Mouse (Mus musculus): Measurements from ENCODE around the gene Atxn2. TPM values are rescaled to one million over a fixed set of nuclear protein-coding genes. Genes with fewer than 3 reads are reported as not detected.
"Not testable (repeated sequence)": the region's sequence is repeated elsewhere in the genome, so short reads cannot be mapped to it uniquely, and the experiment has no call there.

Gene Atxn2
- polyA plus RNA-seq (2012; rRNA removed): 153 TPM in 2 replicates

- DNase-seq (ENCODE audit: extremely low spot score in 1 of 2, low spot score in 1 of 2): peak; percentile 38 to 81
These were observed at the start of gene Atxn2 for GRCm38 (mm10) chr5:121711174-121711927. TSS of gene Atxn2 (plus strand) at chr5:121711337.

DNA sequence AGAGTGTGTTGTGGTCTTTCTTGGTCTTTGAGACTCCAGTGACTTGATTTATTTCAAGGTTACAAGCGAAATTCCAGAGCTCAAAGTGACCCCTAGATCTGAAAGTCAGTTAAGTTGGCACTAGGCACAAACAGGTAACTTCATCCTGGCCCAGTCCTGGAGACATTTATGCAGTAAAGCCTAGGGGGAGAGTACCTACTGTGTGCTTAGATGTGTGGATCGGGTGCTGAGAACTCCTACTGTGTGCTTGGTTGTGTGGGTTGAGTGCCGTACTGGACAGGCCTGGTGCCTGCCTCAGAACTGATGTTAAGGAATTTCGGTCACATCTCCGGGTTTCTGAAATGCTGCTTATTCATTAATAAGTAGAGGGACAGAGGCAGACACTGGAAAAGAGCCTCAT is 49.6 kb upstream of the Atxn2 start:
- no peak for DNase-seq (ENCODE audit: extremely low spot score in 1 of 2, low spot score in 1 of 2)

- no peak for DNase-seq (ENCODE audit: extremely low spot score in 1 of 2, low spot score in 1 of 2)
These were observed 47.7 kb upstream of the Atxn2 start for GRCm38 (mm10) chr5:121663456-121663855.

GRCm38 (mm10) chr5:121664078-121664477 is 47.1 kb upstream of the Atxn2 start:
- no peak for DNase-seq (ENCODE audit: extremely low spot score in 1 of 2, low spot score in 1 of 2)

DNA sequence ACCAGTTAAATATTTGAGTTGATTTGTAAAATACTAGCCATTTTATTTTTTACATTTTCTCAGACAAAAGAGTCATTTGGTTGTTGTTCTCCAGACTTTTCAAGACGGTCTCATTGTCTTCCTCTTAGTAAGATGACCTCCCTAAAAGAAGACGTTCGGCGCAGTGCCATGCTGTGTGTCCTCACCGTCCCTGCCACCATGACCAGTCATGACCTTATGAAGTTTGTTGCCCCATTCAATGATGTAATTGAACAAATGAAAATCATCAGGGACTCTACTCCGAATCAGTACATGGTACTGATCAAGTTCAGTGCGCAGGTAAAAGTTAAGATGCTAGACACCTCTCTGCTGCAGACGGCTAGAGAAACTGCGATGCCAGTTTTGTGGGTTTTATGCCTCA is 46.2 kb upstream of the Atxn2 start:
- no peak for DNase-seq (ENCODE audit: extremely low spot score in 1 of 2, low spot score in 1 of 2)

DNA sequence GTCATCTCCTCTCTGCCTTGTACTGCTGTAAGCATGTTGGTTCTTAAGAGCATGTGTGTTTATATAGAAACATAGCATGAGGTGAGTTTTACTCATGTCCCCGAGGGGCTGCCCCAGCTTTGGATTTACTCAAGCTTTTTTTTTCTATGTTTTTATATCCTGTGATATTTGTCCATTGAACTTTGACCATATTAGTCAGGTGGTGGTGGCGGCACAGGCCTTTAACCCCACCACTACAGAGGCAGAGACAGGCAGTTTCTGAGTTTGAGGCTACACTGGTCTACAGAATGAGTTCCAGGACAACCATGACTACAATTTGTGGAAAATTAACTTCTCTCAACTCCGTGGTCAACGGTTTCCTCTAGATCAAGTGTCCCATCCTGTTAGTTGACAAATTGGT is 44.1 kb upstream of the Atxn2 start:
- DNase-seq (ENCODE audit: extremely low spot score in 1 of 2, low spot score in 1 of 2): no peak

GRCm38 (mm10) chr5:121668411-121668810 is 42.7 kb upstream of the Atxn2 start:
- DNase-seq (ENCODE audit: extremely low spot score in 1 of 2, low spot score in 1 of 2): no peak

- no peak for DNase-seq (ENCODE audit: extremely low spot score in 1 of 2, low spot score in 1 of 2)
These were observed 40.7 kb upstream of the Atxn2 start for GRCm38 (mm10) chr5:121670412-121670811.

DNA sequence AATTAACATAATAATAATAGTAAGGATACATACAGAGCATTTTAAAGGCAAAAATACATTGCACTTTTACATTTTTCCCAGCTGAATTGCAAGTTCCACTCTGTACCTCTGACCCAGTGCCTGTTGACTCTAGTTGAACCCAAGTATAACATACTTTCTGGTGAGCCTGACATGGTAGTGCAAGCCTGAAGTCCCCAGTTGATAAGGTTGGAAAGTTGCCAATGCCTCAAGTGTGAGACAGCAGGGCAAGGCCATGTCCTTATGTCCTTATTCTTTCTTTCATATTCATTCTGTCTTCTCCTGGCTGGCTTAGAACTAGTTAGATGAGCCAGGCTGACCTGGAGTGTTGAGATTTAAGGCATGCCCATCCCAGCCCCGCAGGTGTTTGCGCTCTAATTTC is 28.9 kb upstream of the Atxn2 start:
- no peak for DNase-seq (ENCODE audit: extremely low spot score in 1 of 2, low spot score in 1 of 2)

DNA sequence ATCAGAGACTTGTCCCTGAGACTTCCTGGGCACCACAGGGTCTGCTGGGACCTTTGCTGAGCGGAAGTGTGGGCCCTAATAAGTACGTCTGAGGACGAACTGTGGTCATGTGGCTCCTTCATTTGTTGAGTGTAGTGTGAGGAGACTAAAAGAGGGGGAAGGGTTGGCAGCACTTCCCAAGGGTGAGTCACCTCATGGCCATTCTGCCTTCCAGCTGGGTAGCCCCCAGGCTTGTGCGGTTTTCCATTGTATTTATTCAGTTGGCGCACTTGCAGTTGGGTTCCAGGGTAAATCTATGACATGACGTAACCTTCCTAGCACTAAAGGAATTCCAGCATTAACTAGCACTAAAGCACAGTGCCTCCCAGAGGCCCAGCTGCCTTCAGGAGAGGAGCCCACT is 25.6 kb upstream of the Atxn2 start:
- DNase-seq (ENCODE audit: extremely low spot score in 1 of 2, low spot score in 1 of 2): no peak

GRCm38 (mm10) chr5:121686113-121686898 is 24.8 kb upstream of the Atxn2 start:
- DNase-seq (ENCODE audit: extremely low spot score in 1 of 2, low spot score in 1 of 2): no peak

DNA sequence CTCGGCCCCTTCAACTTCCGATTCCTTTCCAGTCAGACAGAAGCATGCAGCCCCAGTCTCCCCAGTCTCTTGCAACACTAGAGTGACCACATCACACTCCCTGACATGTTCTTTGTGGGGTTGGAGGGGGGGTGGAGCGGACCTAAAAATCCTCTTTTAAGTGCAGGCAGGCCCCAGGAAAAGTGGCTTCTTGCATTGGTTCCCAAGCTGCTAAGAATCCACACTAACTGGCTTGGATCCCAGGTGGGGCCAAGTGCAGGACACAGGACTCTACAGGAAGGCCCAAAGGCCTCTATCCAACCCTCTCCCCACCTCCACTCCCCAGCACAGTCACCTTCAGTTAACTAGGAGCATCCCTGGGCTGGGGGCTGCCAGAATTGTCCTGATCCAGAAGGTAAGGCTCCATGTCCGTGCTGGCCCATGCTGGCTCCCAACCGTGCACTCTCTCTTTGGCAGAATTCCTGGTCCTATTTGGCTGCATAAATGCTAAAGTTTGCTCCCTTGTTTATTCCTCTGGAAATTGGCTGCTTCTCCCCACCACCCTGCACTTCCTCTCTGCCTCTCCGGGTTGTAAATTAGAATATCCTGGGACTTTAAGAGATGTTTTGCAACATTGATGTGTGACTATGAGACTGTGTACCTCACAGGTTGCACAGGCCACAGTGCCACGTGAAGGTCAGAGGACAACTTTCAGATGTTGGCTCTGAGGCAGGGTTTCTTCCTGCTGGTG is 20.5 kb upstream of the Atxn2 start:
- no peak for DNase-seq (ENCODE audit: extremely low spot score in 1 of 2, low spot score in 1 of 2)

GRCm38 (mm10) chr5:121691436-121691835 is 19.7 kb upstream of the Atxn2 start:
- not testable (repeated sequence) for DNase-seq (ENCODE audit: extremely low spot score in 1 of 2, low spot score in 1 of 2)

- DNase-seq (ENCODE audit: extremely low spot score in 1 of 2, low spot score in 1 of 2): no peak
These were observed 18.2 kb upstream of the Atxn2 start for GRCm38 (mm10) chr5:121692897-121693296.

DNA sequence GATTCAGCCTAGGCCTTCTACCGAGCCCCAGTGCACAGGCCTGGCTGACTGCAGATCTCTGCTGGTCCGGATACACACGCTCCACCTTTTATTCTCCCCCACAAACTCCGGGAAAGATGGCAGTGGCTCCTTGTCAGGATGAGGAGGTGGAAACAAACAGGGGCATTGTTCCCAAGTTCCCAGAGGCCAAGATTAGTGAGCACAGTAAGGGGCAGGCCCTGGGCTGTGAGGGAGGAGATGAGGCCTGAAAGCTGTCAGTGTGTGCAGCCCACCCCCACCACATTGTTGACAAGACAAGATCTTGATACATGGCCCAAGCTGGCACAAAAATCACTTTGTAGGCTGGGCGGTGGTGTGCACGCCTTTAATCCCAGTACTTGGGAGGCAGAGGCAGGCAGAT is 14.4 kb upstream of the Atxn2 start:
- DNase-seq (ENCODE audit: extremely low spot score in 1 of 2, low spot score in 1 of 2): no peak

DNA sequence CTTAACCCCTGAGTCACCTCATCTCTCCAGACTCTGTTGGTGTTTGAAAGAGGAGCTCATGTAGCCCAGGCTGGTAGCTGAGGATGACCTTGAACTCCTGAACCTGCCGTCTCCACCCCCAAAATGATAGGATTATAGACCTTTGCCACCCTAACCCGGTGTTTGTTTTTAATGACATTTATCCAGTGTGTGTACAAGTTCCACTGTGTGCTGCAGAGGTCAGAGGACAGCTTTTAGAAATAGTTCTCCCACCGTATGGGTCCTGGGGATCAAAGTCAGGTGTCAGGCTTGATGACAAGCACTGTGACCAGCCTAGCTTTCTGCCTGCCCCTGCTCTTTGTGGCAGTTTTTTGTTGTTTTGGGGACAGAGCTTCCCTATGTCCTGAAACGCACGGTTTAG is 11.2 kb upstream of the Atxn2 start:
- DNase-seq (ENCODE audit: extremely low spot score in 1 of 2, low spot score in 1 of 2): no peak

DNA sequence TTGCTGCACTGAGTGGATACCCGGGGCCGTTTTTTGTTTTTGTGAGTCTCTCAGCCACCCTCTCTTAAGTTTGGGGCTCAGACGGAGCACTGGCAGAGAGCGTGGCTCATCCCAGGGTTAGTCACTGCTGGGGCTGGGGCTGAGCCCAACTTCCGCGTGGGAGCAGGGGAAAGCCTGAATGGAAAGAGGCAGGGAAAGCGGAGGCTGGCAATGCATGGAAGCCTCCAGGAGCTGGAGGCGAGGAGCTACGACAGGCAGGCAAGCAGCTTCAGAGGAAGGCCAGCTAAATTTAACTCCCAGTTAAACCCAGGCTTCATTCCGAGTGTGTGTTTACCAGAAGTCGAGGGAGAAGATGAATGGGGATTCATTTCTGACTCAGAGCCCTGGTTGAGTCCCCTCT is 10.6 kb upstream of the Atxn2 start:
- DNase-seq (ENCODE audit: extremely low spot score in 1 of 2, low spot score in 1 of 2): peak; percentile 66 to 90

DNA sequence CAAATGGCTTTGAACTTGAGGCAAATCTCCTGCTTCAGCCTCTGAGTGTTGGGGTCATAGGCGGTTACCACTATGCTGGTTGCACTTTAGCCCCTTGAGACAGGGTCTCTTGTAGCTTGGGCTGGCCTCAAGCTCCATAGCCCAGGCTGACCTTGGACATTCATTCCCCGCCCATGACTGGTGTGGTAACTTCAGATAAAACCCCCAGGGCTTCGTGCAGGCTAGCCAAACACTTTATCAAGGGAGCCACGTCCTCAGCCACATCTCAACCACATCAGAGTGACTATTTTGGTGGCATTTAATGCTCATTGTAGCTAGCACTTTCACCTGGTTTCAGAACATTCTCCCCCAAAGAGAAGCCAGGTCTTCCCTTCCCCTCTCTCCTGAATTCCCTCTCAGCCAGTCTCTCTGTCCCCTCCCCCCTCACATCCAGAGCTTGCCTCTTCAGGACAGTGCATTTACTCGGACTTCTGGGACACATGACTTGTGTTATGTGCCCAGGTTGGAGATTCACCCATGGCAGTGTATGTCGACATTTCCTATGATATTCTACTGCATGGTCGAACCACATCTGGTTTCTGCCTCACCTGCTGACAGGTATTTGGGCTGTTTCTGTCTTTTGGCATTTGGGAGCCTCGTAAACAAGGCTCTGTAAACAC is 9.9 kb upstream of the Atxn2 start:
- DNase-seq (ENCODE audit: extremely low spot score in 1 of 2, low spot score in 1 of 2): no peak

DNA sequence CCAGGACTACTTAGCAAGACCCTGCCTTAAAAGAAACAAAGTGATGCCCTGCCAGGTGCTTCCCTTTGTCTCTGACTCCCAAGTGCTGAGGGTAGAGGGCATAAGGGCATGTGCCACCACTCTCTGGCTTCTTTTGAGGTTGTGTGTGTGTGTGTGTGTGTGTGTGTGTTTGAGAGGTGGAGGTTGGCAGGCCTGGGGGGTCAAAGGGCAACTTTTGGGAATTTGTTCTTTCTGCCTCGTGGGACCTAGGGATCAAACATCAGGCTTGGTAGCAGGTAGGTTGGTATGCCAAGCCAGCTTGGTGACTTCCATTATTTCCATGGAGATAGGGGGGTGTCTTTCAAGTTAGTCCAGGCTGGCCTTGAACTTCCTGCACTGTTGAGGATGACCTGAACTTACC is 7.8 kb upstream of the Atxn2 start:
- no peak for DNase-seq (ENCODE audit: extremely low spot score in 1 of 2, low spot score in 1 of 2)

DNA sequence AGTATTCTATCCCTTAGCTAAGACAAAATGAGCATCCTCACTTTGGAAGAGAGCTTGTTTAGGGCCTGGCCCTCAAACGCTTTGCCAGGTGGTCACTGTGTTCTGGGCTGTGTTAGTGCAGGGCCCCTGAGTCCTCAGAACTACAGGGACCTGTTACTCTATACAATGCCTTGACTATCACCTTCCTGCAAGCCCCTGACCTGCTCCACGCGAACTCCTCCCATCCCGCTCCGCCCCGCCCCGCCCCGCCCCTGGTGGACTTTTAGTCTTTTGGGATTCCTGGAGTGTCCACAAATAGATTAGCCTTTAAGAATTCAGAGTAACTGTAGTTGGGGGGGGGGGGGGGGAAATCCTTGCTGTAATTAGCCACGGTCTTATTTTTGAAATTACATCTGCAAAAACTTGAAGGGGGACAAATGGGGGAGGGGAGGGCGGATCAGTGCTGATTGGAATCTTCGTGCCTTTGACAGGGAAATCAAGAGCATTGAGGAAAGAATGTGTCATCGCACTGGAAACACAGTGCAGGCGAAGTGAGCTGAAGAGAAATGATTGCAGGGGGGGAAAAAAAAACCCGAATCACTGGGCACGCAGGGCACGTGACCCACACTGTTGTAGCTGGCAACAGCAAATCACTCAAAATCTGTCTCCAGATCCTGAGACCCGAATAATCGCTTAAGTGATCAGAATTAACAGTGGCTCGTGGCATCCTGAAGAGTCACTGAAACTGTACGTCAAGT is 6.5 kb upstream of the Atxn2 start:
- DNase-seq (ENCODE audit: extremely low spot score in 1 of 2, low spot score in 1 of 2): no peak
